Mouse (Mus musculus) leukemia stem cell, adult 10-12 weeks (primary cell): Measurements from ENCODE around the gene Csde1. TPM values are rescaled to one million over a fixed set of nuclear protein-coding genes. Genes with fewer than 3 reads are reported as not detected.

Experiments
- polyA plus RNA-seq: library from polyadenylated mRNA; stranded (reverse); fragments of >175 nt; gene quantifications from 2 replicates; pipeline ENCODE4 v1.2.3, GENCODE M21; 2012; ENCODE audit warnings: low replicate concordance

The Csde1 gene
- polyA plus RNA-seq, result 4.7 and 9.9 TPM in 2 replicates

DNA sequence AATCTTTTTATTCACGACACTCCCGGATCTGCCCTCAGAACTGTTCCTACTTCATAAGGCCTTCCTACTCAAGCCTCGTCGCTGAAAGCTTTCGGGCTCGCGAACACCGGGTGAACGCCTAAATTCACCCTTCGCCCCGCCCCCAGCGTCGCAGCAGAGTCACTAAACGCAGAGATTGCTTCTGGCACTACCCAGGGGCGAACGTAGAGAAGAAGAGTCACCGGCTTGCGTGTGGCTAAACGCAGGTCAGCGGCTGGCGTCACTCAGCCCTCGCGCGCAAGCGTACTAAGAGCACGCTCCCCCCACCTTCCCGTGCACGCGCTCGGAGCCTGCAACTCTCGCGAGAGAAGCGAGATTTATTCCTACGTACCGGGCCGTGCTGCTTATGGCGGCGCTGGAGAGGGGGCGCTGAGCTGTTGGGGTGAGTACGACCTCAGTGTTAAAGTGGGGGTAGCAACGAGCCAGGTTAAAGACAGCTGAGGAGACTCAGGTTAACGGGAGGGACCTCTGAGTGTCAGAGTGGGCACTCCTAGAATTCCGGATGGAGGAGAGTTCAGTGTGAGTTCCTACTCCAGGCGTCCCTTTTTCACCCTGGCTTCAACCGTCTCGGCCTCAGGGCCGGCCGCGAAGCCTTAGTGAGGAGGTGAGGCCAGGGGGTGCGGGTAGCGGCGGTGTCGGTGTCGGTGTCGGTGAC lies at the start of gene Csde1:
TSS of gene Csde1 (plus strand) at position 178 of the 694 bp plus-strand sequence.

DNA sequence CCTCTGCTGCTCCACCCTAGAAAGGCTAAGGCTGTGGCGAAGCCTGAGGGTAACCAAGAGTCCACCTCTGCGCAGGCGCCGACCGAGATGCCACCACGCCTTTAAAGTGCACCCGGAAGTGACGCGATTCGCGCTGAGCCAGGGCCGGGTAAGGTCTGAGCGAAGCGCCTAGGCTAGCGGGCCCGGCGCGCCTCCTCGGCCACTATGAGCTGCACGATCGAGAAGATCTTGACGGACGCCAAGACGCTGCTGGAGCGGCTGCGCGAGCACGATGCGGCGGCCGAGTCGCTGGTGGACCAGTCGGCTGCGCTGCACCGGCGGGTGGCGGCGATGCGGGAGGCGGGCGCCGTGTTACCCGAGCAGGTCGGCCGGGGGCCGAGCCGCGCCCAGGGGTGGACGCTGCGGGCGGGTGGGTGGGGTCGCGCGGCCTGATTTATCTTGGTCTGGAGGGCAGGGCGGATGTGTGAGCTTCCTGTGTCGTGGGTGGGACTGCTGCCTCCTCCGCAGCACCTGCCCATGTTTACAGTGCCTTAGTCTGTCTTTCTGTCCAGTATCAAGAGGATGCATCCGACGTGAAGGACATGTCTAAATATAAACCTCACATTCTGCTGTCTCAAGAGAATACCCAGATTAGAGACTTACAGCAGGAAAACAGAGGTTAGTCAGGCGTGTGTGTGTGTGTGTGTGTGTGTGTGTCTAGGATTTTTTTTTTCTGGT lies 24.5 kb upstream of the Csde1 start, which contains the start of gene Sike1:
TSS of gene Sike1 (plus strand) at position 104 of the 717 bp plus-strand sequence.

DNA sequence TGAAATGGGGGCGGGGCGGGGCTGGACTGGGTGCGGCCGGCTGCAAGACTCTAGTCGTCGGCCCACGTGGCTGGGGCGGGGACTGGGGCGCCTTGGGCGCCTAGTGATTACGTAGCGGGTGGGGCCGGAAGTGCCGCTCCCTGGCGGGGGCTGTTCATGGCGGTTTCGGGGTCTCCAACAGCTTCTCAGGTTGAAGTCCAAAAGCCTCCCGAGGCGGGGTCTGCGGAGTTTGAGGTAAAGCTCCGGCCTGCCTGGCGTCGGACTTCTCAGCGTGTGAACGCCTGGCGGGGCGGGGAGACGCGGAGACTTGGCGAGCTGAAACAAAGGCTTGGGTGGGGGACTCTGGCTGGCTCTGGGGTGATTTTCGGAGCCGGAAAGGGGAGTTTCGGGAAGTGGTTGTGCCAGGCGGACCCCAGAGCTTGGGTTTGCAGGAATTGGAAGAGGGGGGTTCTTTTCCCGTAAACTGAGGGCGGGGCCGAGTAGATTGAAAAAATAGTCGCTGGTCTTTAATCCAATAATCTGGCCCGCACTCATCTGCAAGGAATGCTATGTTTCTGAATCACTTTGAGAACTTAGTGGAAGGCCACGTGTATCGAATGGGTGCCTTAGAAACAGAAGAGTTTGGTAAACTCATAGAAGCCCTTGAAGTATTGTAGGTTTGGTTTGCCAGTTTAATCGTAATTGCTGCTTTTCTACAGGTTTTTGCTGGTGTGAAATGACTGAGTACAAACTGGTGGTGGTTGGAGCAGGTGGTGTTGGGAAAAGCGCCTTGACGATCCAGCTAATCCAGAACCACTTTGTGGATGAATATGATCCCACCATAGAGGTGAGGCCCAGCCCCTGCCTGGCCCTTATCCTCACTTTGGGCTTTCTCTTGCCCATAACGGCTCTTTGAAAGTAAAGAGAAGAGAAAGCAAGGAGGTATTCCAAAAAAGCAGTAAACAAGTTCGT lies 38.3 kb downstream of the Csde1 start, which contains the start of gene Nras:
TSS of gene Nras (plus strand) at position 79 of the 951 bp plus-strand sequence.

DNA sequence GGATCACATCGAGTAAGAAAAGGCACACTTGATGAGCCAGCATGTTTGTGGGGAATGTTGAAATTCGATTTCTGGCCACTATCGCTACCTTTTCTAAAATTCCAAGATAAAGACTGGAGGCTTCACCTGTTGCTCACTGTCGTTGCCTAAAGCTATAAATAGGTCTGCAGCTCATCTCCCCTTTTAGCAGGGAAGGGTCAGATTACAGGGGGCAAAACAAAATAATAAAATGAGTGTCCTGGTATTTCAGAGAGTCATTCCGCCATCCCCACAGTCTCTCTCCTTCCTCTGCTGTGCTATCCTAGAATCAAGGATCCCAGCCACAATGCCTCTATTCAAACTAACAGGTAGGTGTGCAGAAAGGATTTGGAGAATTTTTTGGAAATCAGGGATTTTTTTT lies 53.5 kb downstream of the Csde1 start, which contains the start of gene Ampd1:
TSS of gene Ampd1 (plus strand) at position 244 of the 400 bp plus-strand sequence.

DNA sequence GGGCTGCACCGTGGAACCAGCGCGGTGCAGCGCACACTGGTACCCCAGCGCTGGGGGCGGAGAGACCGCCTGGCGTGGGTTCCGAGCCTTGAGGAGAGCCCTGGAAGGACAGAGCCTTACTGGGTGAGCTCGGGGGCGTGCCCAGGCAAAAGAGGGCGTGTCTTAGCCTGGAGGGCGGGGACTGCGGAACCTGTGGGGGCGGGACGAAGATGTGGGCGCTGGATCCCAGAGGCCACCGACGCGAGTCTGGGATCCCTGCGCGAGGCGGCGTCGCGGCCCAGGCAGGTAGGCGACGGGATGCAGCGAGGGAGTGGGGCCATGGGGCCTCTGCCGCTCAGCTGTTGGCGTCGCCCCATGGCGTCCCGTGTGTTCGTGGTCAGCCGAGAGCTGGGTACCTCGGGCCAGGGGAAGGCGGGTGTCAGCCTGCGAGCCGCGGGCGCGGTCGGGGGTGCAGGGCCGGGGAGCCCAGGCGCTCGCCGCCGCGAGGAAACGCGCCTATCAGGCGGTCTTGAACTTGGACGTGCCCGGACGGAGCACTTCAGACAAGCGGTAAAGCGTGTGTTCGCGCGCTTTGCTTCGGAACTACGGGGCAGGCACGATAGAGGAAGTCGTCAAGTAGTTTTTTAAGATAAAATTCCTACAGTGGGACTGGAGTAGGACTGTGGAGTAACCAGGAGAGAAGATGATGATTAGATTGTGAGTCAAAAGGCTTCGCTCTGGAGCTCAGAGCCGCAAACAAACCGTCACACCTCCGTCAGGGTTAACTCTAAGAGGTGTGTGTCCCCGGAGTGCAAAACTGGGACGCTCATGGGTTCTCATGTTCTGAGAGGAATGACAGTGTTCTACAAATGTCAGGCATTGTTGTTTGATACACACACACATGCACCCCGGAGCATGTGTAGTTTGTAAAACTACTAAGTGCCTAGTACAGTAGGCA lies 82.5 kb downstream of the Csde1 start, which contains the start of gene Dennd2c:
TSS of gene Dennd2c (plus strand) at position 151 of the 937 bp plus-strand sequence.

Other genes starting within 250 kb of the Csde1 start
- gene Tshb, start 237.7 kb upstream of the Csde1 start, polyA plus RNA-seq, result not detected in 2 replicates
- not detected in 2 replicates for gene Sycp1, start 84.3 kb upstream of the Csde1 start, polyA plus RNA-seq
- gene Nr1h5, start 56.3 kb upstream of the Csde1 start, polyA plus RNA-seq, result not detected in 2 replicates
- gene Sike1, start 24.7 kb upstream of the Csde1 start, polyA plus RNA-seq, result 5.1 and 6.1 TPM in 2 replicates
- 3.2 and 5.9 TPM in 2 replicates for gene Nras, start 37.9 kb downstream of the Csde1 start, polyA plus RNA-seq
- gene Ampd1, start 53.6 kb downstream of the Csde1 start, polyA plus RNA-seq, result not detected in 2 replicates
- 0.48 and 1.7 TPM in 2 replicates for gene Dennd2c, start 82.2 kb downstream of the Csde1 start, polyA plus RNA-seq
- gene Bcas2, start 151.2 kb downstream of the Csde1 start, polyA plus RNA-seq, result 61.0 and 119 TPM in 2 replicates